Mouse (Mus musculus): ENCODE data around the gene Rad9b. TPM values are rescaled to one million over a fixed set of nuclear protein-coding genes. Genes with fewer than 3 reads are reported as not detected.

Rad9b gene
- total and polyA plus RNA-seq, 3 experiments, result 9.0 to 10.4 (median 10.3) TPM

- in situ Hi-C loops (cut with MboI; ENCODE audit: low pct_ligation_motif_present, low pct_unique_long_range_greater_than_20kb, low sequenced_read_pairs), result no loop called here
- H3K4me1 ChIP-seq (ENCODE audit: control insufficient read depth in 1 of 2, insufficient read depth in 2 of 2), result peaks cover 0 to 20% of the 10 kb centered on the region in 2 experiments; a peak in 2 of 4 replicates
- dilution Hi-C loops (cut with MboI; ENCODE audit: extremely low pct_ligation_motif_present, extremely low pct_unique_long_range_greater_than_20kb, low sequenced_read_pairs), result no loop called here
- peaks cover 80 to 99% of the 10 kb centered on the region in 2 experiments for H3K36me3 ChIP-seq (replicated peaks in 1 of 2; ENCODE audit: control insufficient read depth in 1 of 2, insufficient read depth in 1 of 2, low read length in 1 of 2)
- H3K9ac ChIP-seq (ENCODE audit: insufficient read depth, low read depth), result no peak overlapping the region
- H3K27me3 ChIP-seq (replicated peaks), result no peaks in the 10 kb centered on the region
- no peak overlapping the region for H3K4me3 ChIP-seq (replicated peaks in 1 of 3; ENCODE audit: low read depth in 2 of 3, low read length in 2 of 3, poor library complexity in 1 of 3)
- peaks cover 13% of the 10 kb centered on the region; the same call in 1 of the 2 replicates for H3K79me2 ChIP-seq (replicated peaks; ENCODE audit: control insufficient read depth, extremely low read depth, insufficient read depth, poor library complexity, severe bottlenecking)
- H3K9me3 ChIP-seq (replicated peaks; ENCODE audit: low read length), result no peaks in the 10 kb centered on the region
- no peak overlapping the region for H3K27ac ChIP-seq (ENCODE audit: insufficient read depth, low read depth)
- DNase-seq (ENCODE audit: extremely low read depth), result no peak
- H3K4me2 ChIP-seq (ENCODE audit: insufficient read depth, low read depth, poor library complexity, severe bottlenecking), result no peak overlapping the region
- TF ChIP-seq ZKSCAN1 (IDR thresholded peaks at IDR 0.05; ENCODE audit: borderline replicate concordance, low read depth, low read length) (no peak), KAT2A (IDR thresholded peaks at IDR 0.05; ENCODE audit: insufficient replicate concordance, low read length) (no peak), ZC3H11A (IDR thresholded peaks at IDR 0.05; ENCODE audit: low read depth, low read length) (no peak), SMC3 (IDR thresholded peaks at IDR 0.05; ENCODE audit: low read depth, low read length) (no peak), MAZ (IDR thresholded peaks at IDR 0.05; ENCODE audit: low read depth, low read length) (no peak), CTCF (conservative IDR thresholded peaks at IDR 0.05 in 1 of 2, IDR thresholded peaks at IDR 0.05 in 1 of 2; ENCODE audit: low read depth in 2 of 2, low read length in 2 of 2) (no peak), CHD2 (IDR thresholded peaks at IDR 0.05; ENCODE audit: low read length) (no peak), USF2 (conservative IDR thresholded peaks at IDR 0.05; ENCODE audit: low read depth, low read length) (no peak), E2F4 (IDR thresholded peaks at IDR 0.05; ENCODE audit: insufficient replicate concordance, low read depth, low read length) (no peak), NRF1 (IDR thresholded peaks at IDR 0.05; ENCODE audit: low read depth, low read length) (no peak), ETS1 (conservative IDR thresholded peaks at IDR 0.05; ENCODE audit: low read depth, low read length) (no peak), ZNF384 (IDR thresholded peaks at IDR 0.05; ENCODE audit: low read depth, low read length) (no peak), SIN3A (IDR thresholded peaks at IDR 0.05; ENCODE audit: low read length) (no peak), BHLHE40 (IDR thresholded peaks at IDR 0.05; ENCODE audit: low read depth, low read length) (no peak), NELFE (IDR thresholded peaks at IDR 0.05; ENCODE audit: low read depth, low read length) (no peak), ZMIZ1 (IDR thresholded peaks at IDR 0.05; ENCODE audit: low read depth, low read length) (no peak), EP300 (IDR thresholded peaks at IDR 0.05; ENCODE audit: low read length) (no peak)
These were observed 48.1 kb upstream of the Rad9b start for GRCm38 (mm10) chr5:122402160-122402559.

GRCm38 (mm10) chr5:122401303-122401640, 47.2 kb upstream of the Rad9b start:
- peaks cover 78 to 98% of the 10 kb centered on the region in 2 experiments for H3K36me3 ChIP-seq (replicated peaks in 1 of 2; ENCODE audit: control insufficient read depth in 1 of 2, insufficient read depth in 1 of 2, low read length in 1 of 2)
- no peak for DNase-seq (ENCODE audit: extremely low read depth)
- H3K9ac ChIP-seq (ENCODE audit: insufficient read depth, low read depth), result no peak overlapping the region
- H3K4me1 ChIP-seq (ENCODE audit: control insufficient read depth in 1 of 2, insufficient read depth in 2 of 2), result peaks cover 0 to 27% of the 10 kb centered on the region in 2 experiments; a peak in 2 of 4 replicates
- H3K27me3 ChIP-seq (replicated peaks), result no peaks in the 10 kb centered on the region
- in situ Hi-C loops (cut with MboI; ENCODE audit: low pct_ligation_motif_present, low pct_unique_long_range_greater_than_20kb, low sequenced_read_pairs), result no loop called here
- dilution Hi-C loops (cut with MboI; ENCODE audit: extremely low pct_ligation_motif_present, extremely low pct_unique_long_range_greater_than_20kb, low sequenced_read_pairs), result no loop called here
- TF ChIP-seq MEF2A (IDR thresholded peaks at IDR 0.05; ENCODE audit: borderline replicate concordance, low read depth, low read length), result no peak
- peak; percentile 79 to 88 for TF ChIP-seq CTCF (conservative IDR thresholded peaks at IDR 0.05 in 1 of 2, IDR thresholded peaks at IDR 0.05 in 1 of 2; ENCODE audit: low read depth in 2 of 2, low read length in 2 of 2)
- peak; percentile 68 for TF ChIP-seq RAD21 (IDR thresholded peaks at IDR 0.05; ENCODE audit: low read depth, low read length)
- TF ChIP-seq ZKSCAN1 (IDR thresholded peaks at IDR 0.05; ENCODE audit: borderline replicate concordance, low read depth, low read length), result no peak
- no peak for TF ChIP-seq JUND (conservative IDR thresholded peaks at IDR 0.05; ENCODE audit: low read depth, low read length)
- TF ChIP-seq MXI1 (IDR thresholded peaks at IDR 0.05; ENCODE audit: low read depth, low read length), result no peak
- peak; percentile 52 for TF ChIP-seq SMC3 (IDR thresholded peaks at IDR 0.05; ENCODE audit: low read depth, low read length)
- TF ChIP-seq ETS1 (conservative IDR thresholded peaks at IDR 0.05; ENCODE audit: low read depth, low read length), result no peak
- H3K4me2 ChIP-seq (ENCODE audit: insufficient read depth, low read depth, poor library complexity, severe bottlenecking), result no peak overlapping the region
- H3K27ac ChIP-seq (ENCODE audit: insufficient read depth, low read depth), result no peak overlapping the region
- H3K4me3 ChIP-seq (replicated peaks in 1 of 3; ENCODE audit: low read depth in 2 of 3, low read length in 2 of 3, poor library complexity in 1 of 3), result no peak overlapping the region
- no peaks in the 10 kb centered on the region for H3K9me3 ChIP-seq (replicated peaks; ENCODE audit: low read length)
- peaks cover 16% of the 10 kb centered on the region; the same call in 1 of the 2 replicates for H3K79me2 ChIP-seq (replicated peaks; ENCODE audit: control insufficient read depth, extremely low read depth, insufficient read depth, poor library complexity, severe bottlenecking)
